Mouse (Mus musculus): ENCODE data around the gene P3h3. TPM values are rescaled to one million over a fixed set of nuclear protein-coding genes. Genes with fewer than 3 reads are reported as not detected.

Gene P3h3
- polyA plus RNA-seq, 1 experiment from 2014 or later = 14.7 TPM

GRCm38 (mm10) chr6:124828868-124829798, 28.4 kb downstream of the P3h3 start, which contains the start of the genes Usp5 and Cdca3:
Usp5 (minus strand) TSS chr6:124829484.
Cdca3 (plus strand) TSS chr6:124829547.
- H3K9me3 ChIP-seq (replicated peaks; ENCODE audit: low read length) = no peaks in the 10 kb centered on the region
- H3K4me1 ChIP-seq (replicated peaks; ENCODE audit: insufficient read depth, low read length) = peaks cover 5% of the 10 kb centered on the region; the same call in 1 of the 2 replicates
- peak within 1 kb of the TSS; percentile 70 for H3K9ac ChIP-seq (ENCODE audit: low read depth, low read length)
- H3K4me3 ChIP-seq (replicated peaks; ENCODE audit: low read depth, low read length) = peak within 1 kb of the TSS; percentile 67
- under 1% methylated on average over 55 of the region's 55 CpGs for WGBS
- DNase-seq (ENCODE audit: low spot score) (peak; percentile 100), ATAC-seq (replicated peaks; ENCODE audit: low FRiP score, low read depth) (peak; percentile 94)
- peak within 1 kb of the TSS; percentile 89 for H3K4me2 ChIP-seq (ENCODE audit: low read length)
- H3K36me3 ChIP-seq (ENCODE audit: insufficient read depth, low read length) = peaks cover 18% of the 10 kb centered on the region
- peak within 1 kb of the TSS; percentile 92 for H3K27ac ChIP-seq
- peak; percentile 45 for TF ChIP-seq CTCF (IDR thresholded peaks at IDR 0.05; ENCODE audit: low read depth)
- no peaks in the 10 kb centered on the region for H3K27me3 ChIP-seq (ENCODE audit: insufficient read depth, low read length)

- peak; percentile 61 for DNase-seq (ENCODE audit: low spot score)
- peaks cover 28% of the 10 kb centered on the region for H3K36me3 ChIP-seq (ENCODE audit: insufficient read depth, low read length)
Observed at GRCm38 (mm10) chr6:124828101-124828592, 29.4 kb downstream of the P3h3 start.

DNA sequence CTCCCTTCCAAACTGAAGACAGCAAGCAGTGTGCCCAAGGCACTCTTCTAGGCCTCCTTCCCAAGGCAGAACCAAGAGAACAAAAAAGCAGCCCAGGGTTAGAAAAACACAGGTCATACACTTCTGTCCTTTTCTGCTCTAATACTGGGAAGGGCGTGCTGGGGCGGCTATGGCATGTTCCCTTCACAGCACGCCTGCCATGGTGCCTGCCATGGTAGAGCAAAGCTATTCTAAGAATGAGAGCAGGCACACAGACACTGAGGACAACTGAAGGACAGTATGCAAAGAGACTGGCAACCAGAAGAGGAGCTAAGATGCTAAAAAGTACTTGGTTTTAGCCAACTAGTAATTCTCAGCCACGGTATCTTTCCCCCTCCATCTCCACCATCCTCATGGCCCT, 35.5 kb downstream of the P3h3 start:
- Histone ChIP-seq H3K27me3 (ENCODE audit: insufficient read depth, low read length) (no peaks in the 10 kb centered on the region), H3K27ac (no peak overlapping the region), H3K4me3 (replicated peaks; ENCODE audit: low read depth, low read length) (no peak overlapping the region), H3K4me1 (replicated peaks; ENCODE audit: insufficient read depth, low read length) (no peaks in the 10 kb centered on the region), H3K9ac (ENCODE audit: low read depth, low read length) (no peak overlapping the region), H3K36me3 (ENCODE audit: insufficient read depth, low read length) (peaks cover 84% of the 10 kb centered on the region), H3K4me2 (ENCODE audit: low read length) (no peak overlapping the region), H3K9me3 (replicated peaks; ENCODE audit: low read length) (no peaks in the 10 kb centered on the region)
- 97% methylated on average over 4 of the region's 4 CpGs for WGBS
- TF ChIP-seq CTCF (IDR thresholded peaks at IDR 0.05; ENCODE audit: low read depth) = no peak
- ATAC-seq (replicated peaks; ENCODE audit: low FRiP score, low read depth) (no peak), DNase-seq (ENCODE audit: low spot score) (no peak)

More at GRCm38 (mm10) chr6:124828101-124828592, 29.4 kb downstream of the P3h3 start:
- H3K4me3 ChIP-seq (replicated peaks; ENCODE audit: low read depth, low read length) = peak overlapping the region; percentile 67
- peak overlapping the region; percentile 38; the same call in 1 of the 2 replicates for H3K27ac ChIP-seq
- H3K4me2 ChIP-seq (ENCODE audit: low read length) = peak overlapping the region; percentile 89
- peak; percentile 23; the same call in 1 of the 2 replicates for TF ChIP-seq CTCF (IDR thresholded peaks at IDR 0.05; ENCODE audit: low read depth)
- H3K4me1 ChIP-seq (replicated peaks; ENCODE audit: insufficient read depth, low read length) = peaks cover 5% of the 10 kb centered on the region; the same call in 1 of the 2 replicates
- WGBS = 17% methylated on average over 10 of the region's 10 CpGs
- no peaks in the 10 kb centered on the region for H3K9me3 ChIP-seq (replicated peaks; ENCODE audit: low read length)
- no peaks in the 10 kb centered on the region for H3K27me3 ChIP-seq (ENCODE audit: insufficient read depth, low read length)
- H3K9ac ChIP-seq (ENCODE audit: low read depth, low read length) = peak overlapping the region; percentile 52
- no peak for ATAC-seq (replicated peaks; ENCODE audit: low FRiP score, low read depth)

- TF ChIP-seq CTCF (IDR thresholded peaks at IDR 0.05; ENCODE audit: low read depth) = no peak
- ATAC-seq (replicated peaks; ENCODE audit: low FRiP score, low read depth) (no peak), DNase-seq (ENCODE audit: low spot score) (no peak)
- Histone ChIP-seq H3K4me1 (replicated peaks; ENCODE audit: insufficient read depth, low read length) (no peaks in the 10 kb centered on the region), H3K36me3 (ENCODE audit: insufficient read depth, low read length) (peaks cover 83% of the 10 kb centered on the region), H3K27ac (no peak overlapping the region), H3K27me3 (ENCODE audit: insufficient read depth, low read length) (no peaks in the 10 kb centered on the region), H3K9ac (ENCODE audit: low read depth, low read length) (no peak overlapping the region), H3K4me2 (ENCODE audit: low read length) (no peak overlapping the region), H3K9me3 (replicated peaks; ENCODE audit: low read length) (no peaks in the 10 kb centered on the region), H3K4me3 (replicated peaks; ENCODE audit: low read depth, low read length) (no peak overlapping the region)
- 92% methylated on average over 5 of the region's 5 CpGs for WGBS
Observed at GRCm38 (mm10) chr6:124820891-124821290, 36.7 kb downstream of the P3h3 start.

- ATAC-seq (replicated peaks; ENCODE audit: low FRiP score, low read depth) (no peak), DNase-seq (ENCODE audit: low spot score) (no peak)
- no peak overlapping the region for H3K4me2 ChIP-seq (ENCODE audit: low read length)
- no peaks in the 10 kb centered on the region for H3K9me3 ChIP-seq (replicated peaks; ENCODE audit: low read length)
- 90% methylated on average over 8 of the region's 8 CpGs for WGBS
- no peaks in the 10 kb centered on the region for H3K27me3 ChIP-seq (ENCODE audit: insufficient read depth, low read length)
- H3K9ac ChIP-seq (ENCODE audit: low read depth, low read length) = no peak overlapping the region
- peaks cover 57% of the 10 kb centered on the region for H3K36me3 ChIP-seq (ENCODE audit: insufficient read depth, low read length)
- no peak overlapping the region for H3K4me3 ChIP-seq (replicated peaks; ENCODE audit: low read depth, low read length)
- peaks cover 5% of the 10 kb centered on the region; the same call in 1 of the 2 replicates for H3K4me1 ChIP-seq (replicated peaks; ENCODE audit: insufficient read depth, low read length)
- no peak for TF ChIP-seq CTCF (IDR thresholded peaks at IDR 0.05; ENCODE audit: low read depth)
- H3K27ac ChIP-seq = no peak overlapping the region
Observed at GRCm38 (mm10) chr6:124817971-124818370, 39.6 kb downstream of the P3h3 start.

- Histone ChIP-seq H3K9me3 (replicated peaks; ENCODE audit: low read length) (no peaks in the 10 kb centered on the region), H3K27me3 (ENCODE audit: insufficient read depth, low read length) (no peaks in the 10 kb centered on the region), H3K9ac (ENCODE audit: low read depth, low read length) (no peak overlapping the region), H3K4me3 (replicated peaks; ENCODE audit: low read depth, low read length) (no peak overlapping the region), H3K27ac (no peak overlapping the region), H3K36me3 (ENCODE audit: insufficient read depth, low read length) (peaks cover 53% of the 10 kb centered on the region), H3K4me2 (ENCODE audit: low read length) (no peak overlapping the region), H3K4me1 (replicated peaks; ENCODE audit: insufficient read depth, low read length) (peaks cover 9% of the 10 kb centered on the region; the same call in 1 of the 2 replicates)
- over 99% methylated on average over 8 of the region's 8 CpGs for WGBS
- ATAC-seq (replicated peaks; ENCODE audit: low FRiP score, low read depth) (no peak), DNase-seq (ENCODE audit: low spot score) (no peak)
- no peak for TF ChIP-seq CTCF (IDR thresholded peaks at IDR 0.05; ENCODE audit: low read depth)
Observed at GRCm38 (mm10) chr6:124817563-124817962, 40.0 kb downstream of the P3h3 start.
